Mouse (Mus musculus) kidney, postnatal 36 days (tissue): ENCODE measurements around the gene Col8a2.

Source experiments
- DNase-seq, 2 experiments: peaks; one replicate each; pipeline ENCODE4 v3.0.0; 2021 to 2022; ENCODE audit warnings: mixed read lengths in 2 of 2

The Col8a2 gene

DNA sequence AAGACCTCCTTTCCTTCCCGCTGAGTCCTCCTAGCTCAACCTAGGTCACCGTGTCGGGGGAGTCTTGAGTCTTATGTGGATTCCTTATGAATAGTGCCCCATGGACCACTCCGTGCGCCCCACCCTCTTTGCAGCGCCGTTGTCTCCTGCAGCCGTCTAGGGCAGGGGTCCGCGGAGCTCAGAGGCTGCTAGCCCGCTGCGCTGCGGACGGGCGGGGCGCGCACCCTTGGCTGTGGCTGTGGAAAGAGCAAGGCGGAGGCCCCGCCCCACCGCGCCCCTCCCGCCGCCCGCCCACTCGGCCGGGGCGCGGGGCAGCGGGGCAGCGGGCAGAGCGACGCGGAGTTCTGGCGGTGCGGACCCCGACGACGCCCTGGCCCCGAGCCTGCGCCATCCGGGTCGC, at the start of gene Col8a2:
TSS of gene Col8a2 (plus strand) at position 302 of the 400 bp plus-strand sequence.
- peak in 1 of 2 experiments; percentile 58 for DNase-seq

DNA sequence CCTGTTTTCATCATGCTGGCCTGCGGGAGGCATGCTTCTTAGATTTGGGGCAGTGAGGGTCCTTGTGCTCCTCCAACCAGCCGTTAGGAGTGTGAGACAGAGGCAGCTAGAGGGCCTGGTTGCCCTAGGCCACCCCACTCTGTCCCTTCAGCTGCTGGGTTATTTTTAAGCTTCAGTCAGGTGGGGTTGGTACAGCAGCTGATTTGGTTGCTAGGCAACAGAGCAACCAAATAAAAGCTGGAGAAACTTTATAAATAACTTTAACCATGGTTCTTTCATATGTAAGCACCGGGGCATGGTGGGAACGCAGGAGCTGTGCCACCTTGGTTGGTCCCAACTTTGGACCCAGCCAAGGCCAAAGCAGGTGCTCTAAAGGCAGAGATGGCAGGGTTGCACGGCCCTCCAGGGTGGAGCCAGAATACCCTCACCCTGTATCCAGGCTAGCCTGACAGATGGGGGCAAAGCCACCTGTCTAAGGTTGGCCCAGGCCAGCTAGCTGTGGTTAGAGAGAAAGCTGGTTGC, 48.8 kb upstream of the Col8a2 start:
- DNase-seq = peak; percentile 19 to 29

- DNase-seq = no peak
Measured at GRCm38 (mm10) chr4:126239862-126240475, 46.6 kb upstream of the Col8a2 start.

GRCm38 (mm10) chr4:126241956-126242355, 44.6 kb upstream of the Col8a2 start:
- DNase-seq = peak in 1 of 2 experiments; percentile 10

DNA sequence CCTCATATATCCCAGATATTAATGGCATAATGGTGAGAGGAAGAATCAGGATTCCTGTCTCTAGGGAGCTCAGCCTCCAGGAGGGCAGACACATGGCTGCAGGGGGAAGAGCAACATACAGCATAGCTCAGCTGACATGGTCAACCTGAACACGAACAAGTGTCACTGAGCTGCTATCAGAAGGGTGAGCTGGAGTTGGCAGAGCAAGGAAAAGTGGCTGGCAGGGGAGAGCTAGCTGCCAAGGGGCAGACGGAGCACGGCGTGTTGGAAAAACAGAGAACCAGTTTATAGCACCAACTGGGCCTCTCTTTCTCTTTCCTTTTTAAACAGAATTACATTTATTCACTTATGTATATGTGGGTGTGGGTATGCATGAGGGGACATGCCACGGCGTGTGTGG, 44.1 kb upstream of the Col8a2 start:
- no peak for DNase-seq

- DNase-seq = no peak
Measured at GRCm38 (mm10) chr4:126246202-126246889, 40.2 kb upstream of the Col8a2 start.

GRCm38 (mm10) chr4:126248261-126248868, 38.2 kb upstream of the Col8a2 start:
- DNase-seq = no peak

GRCm38 (mm10) chr4:126250659-126251058, 35.9 kb upstream of the Col8a2 start:
- no peak for DNase-seq

DNA sequence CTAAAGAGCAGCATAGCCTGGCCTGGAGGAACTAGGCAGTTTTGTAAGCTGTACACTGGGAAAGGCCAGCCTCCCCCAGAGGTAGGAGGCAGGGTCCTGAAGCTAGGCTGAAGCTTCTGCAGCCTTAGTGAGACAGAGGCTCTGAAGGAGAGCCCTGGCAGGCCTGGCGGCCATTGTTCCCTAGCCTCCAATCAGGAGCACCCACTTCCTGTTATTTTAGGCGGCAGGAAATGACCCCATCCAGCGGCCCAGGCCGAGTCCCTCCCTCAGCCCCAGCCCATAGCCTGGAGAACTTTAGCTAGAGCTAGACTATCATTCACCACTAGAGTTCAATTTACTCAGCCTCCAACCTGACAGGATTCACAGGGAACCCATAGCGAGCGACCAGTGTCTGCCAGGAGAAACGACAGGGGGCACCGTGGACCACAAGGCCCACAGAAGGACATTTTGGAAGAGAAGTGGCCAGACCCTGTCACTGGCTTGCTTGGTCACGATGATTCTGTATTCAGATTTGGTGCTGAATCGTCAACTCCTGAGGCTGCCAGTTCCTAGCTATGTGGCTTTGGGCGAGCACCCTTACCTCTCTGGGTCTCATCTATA, 34.8 kb upstream of the Col8a2 start:
- peak; percentile 69 to 72 for DNase-seq

DNA sequence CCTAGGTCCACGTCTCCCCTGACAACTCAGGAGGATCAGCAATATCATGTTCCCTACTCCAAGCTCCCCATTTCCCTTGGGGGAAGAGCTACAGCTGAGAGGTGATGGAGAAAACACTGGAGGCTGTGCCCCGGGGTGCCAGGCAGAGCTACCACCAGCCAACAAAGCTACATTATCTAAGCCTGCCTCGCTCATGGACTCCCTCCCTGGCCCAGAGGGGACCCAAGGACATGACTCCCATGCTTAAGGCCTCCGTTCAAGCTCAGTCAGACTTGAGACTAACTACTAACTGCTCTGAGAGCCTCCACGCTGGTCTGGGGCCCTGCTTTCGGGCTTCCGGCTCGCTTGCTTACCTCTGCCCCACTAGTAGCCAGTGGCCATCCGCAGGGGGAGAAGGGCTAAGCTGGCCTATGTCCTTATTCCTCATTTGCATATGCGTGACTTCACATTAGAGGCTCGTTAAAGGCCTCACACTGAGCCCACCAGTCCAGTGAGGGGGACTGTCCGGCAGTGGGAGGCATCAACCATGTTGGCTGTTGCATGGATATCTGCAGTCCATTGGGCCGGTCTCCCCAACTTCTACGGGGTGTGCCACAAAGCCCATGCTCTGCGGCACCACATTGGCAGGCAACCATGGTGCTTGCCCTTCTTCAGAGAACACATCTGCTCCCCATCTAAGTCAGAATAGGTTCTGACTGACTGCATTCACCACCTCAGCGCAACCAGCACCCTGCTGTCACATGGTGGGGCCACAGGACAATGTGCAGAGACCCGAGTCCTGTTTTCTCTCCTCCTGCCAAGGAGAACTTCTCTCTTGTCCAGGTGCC, 34.0 kb upstream of the Col8a2 start:
- no peak for DNase-seq

DNA sequence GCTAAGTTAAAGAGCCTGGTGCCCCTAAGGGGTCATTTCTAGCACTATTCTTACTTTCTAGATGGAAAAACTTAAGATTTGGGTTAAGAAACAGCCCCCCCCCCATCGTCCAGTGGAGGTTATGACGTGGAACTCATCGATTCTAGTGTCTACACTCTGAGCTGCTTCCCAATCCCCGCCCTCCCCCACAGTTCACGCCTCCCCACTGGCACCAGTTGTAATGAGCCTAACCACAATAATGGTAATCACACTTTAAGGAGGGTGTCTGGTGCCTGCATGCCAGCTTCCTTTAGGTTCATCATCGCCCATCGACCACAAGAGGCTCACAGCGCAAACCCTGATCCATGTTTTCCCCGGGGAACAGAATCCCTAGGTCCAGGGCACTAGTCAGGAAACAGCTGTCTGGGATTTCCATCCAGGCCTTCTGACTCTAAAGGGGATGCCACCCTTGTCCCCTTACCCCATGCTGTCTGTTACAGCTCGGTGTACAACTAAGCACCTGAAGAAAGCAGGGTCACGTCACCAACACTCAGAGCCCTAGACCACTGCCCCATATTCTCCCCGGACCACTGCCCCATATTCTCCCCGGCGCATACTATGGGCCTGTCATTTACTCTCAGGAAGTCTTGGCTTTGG, 32.8 kb upstream of the Col8a2 start:
- DNase-seq = no peak

GRCm38 (mm10) chr4:126254315-126255112, 32.1 kb upstream of the Col8a2 start:
- DNase-seq = peak; percentile 37 to 59

- peak; percentile 28 to 59 for DNase-seq
Measured at GRCm38 (mm10) chr4:126255113-126256001, 31.2 kb upstream of the Col8a2 start.

DNA sequence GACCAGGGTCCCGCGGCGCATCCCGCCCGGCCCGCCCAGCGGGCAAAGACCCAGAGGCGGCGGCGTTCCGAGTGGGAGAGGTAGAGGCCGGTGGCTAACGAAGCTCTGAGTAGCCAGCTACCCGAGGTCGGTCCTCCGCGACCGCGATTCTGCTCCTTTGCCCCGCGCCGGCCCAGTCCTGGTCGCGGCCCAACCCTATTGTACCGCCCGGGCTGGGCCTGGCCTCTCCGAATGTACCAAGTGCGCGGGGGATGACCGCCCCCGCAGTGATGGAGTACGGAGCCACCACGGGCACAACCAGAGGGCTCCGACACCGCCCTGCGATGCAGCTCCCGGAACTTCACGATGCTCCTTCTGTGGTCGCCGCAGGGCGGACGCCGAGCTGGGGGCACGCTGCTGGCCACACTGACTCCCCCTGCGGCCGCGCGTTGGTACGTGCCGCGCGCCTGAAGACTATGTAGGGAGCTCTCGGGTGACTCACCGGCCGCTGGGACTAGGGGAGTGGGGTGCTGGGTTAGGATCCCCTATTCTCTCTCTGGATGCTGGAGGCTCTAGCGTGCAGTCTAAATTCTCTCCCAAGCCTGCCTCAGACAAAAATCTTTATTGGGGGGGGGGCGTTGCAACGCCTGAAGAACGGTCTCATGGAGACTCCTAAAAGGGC, 30.3 kb upstream of the Col8a2 start, which contains the start of gene Map7d1:
TSS of gene Map7d1 (minus strand) at position 213 of the 661 bp plus-strand sequence.
- DNase-seq = peak; percentile 87 to 93

- DNase-seq = peak; percentile 55 to 74
Measured at GRCm38 (mm10) chr4:126256967-126257881, 29.4 kb upstream of the Col8a2 start.

DNA sequence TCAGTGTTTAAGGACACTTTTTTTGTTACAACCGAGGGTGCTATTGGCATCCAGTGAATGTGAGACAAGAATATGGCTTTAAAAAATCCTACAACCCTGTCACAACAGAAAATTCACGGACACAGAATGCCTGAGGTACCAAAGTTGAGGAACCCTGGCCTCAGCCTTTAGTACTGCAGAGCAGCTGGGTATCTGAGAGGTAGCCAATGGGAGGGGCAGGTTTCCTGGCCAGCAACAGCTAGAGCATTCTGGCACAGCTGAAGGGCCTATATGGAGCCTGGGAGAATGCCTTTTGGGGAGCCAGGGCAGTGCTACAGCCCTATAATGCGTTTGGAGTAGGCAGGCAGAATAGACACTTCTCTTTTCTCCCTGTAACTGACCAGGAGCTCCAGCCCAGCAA, 27.5 kb upstream of the Col8a2 start:
- DNase-seq = no peak

DNA sequence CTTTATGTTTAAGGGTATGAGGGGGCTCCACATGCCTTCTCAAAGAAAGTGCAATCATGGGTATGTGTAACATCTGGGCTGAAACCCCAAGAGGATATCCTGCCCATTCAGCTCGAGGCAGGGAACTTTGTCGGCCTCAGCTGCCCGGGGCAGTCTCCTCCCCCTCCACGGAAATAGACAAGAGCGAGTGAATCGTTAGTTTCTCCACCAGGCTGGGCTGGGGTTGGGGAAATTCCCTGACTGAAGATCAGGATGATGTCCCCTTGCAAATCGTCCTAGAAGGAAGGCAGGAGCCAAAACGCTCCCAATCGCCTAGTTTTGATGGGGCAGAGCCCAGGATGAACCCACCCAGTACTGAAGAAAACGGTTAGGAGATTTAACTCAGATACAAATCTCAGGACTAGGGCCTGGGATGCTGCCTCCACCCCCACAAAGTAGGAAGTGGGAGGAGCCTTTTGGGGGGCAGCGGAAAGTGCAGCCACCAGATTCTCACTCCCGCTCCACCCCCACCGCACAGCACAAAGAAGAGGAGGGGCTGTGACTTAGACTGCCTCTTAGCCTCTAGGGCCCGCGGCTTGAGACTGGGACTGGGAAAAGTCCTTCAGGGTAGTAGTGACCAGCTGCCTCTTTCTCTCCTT, 27.0 kb upstream of the Col8a2 start:
- peak; percentile 86 to 88 for DNase-seq
